Mouse (Mus musculus) left cerebral cortex, adult 2 months (tissue): ENCODE results near the gene Gramd4. TPM values are rescaled to one million over a fixed set of nuclear protein-coding genes. Genes with fewer than 3 reads are reported as not detected.
A peak's percentile ranks its signal among the peaks of the same experiment; 100 is the strongest.

ENCODE experiments used
- DNase-seq, 2 experiments: peaks; one replicate each; pipeline ENCODE4 v3.0.0; 2021 to 2022; ENCODE audit warnings: low spot score in 2 of 2, mixed read lengths in 1 of 2; ENCODE audit errors: extremely low spot score in 1 of 2
- H3K27ac ChIP-seq: fragments of 200-600 bp; 2 replicates; pipeline ENCODE4 v1.8.1; 2022
- H3K4me3 ChIP-seq: fragments of 200-600 bp; 2 replicates; pipeline ENCODE4 v1.8.1; 2022
- CTCF ChIP-seq: fragments of 200-600 bp; IDR thresholded peaks from 2 replicates; pipeline ENCODE4 v1.8.1; 2022; ENCODE audit warnings: antibody characterized with exemption, mild to moderate bottlenecking, moderate library complexity
- intact Hi-C: fragments of 180-260 bp; cut with DNase I; formaldehyde crosslinking; loops from one replicate; pipeline ENCODE4 v1.15.1; 2025
- total RNA-seq, 2 experiments: library from RNA; stranded (reverse); gene quantifications; 2 replicates each; pipeline ENCODE4 v1.2.3; 2021

Gene Gramd4
- total RNA-seq, 2 experiments from 2014 or later: 46.2 to 51.7 TPM

DNA sequence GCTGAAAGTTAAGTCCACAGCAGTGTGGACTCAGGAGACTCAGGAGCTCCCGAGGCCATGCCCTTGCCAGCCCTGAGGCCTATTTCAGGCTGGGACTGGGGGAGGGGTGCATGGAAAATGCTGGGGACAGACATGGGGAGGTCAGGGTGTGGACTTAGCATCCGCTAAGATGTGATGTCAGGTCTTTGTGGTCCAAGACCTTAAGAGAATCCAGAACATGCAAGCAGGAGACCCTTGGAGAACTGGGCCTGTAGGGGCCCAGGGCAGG lies 18.5 kb downstream of the Gramd4 start:
- intact Hi-C loops: no loop called here
- no peak for DNase-seq
- no peak overlapping the region for H3K4me3 ChIP-seq
- no peak overlapping the region for H3K27ac ChIP-seq
- no peak for TF ChIP-seq CTCF

- no peak for TF ChIP-seq CTCF
- DNase-seq: no peak
- intact Hi-C loops: no loop called here
- H3K27ac ChIP-seq: no peak overlapping the region
- no peak overlapping the region for H3K4me3 ChIP-seq
These were observed 18.9 kb downstream of the Gramd4 start for GRCm38 (mm10) chr15:86076378-86076777.

DNA sequence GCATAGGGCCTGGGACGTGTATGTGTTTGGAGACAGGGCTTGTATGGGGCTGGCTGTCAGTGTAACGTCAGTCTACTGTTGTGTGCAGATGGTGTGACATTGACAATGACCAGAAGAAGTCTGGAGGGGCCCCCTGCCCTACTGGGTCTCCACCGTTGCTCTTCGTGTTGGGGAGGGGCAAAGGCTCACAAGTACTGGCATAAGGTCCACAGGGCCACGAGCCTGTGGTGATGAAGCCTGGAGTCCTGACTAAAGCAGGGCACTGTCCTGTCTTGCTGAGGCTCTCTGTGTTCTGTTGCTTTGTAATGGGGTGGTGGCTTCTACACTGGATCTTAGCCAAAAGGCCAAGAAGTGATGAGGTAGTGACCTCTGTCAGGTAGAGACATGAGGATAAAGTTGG lies 20.4 kb downstream of the Gramd4 start:
- no peak for DNase-seq
- Histone ChIP-seq H3K27ac (no peak overlapping the region), H3K4me3 (no peak overlapping the region)
- intact Hi-C loops: no loop called here
- TF ChIP-seq CTCF: no peak

DNA sequence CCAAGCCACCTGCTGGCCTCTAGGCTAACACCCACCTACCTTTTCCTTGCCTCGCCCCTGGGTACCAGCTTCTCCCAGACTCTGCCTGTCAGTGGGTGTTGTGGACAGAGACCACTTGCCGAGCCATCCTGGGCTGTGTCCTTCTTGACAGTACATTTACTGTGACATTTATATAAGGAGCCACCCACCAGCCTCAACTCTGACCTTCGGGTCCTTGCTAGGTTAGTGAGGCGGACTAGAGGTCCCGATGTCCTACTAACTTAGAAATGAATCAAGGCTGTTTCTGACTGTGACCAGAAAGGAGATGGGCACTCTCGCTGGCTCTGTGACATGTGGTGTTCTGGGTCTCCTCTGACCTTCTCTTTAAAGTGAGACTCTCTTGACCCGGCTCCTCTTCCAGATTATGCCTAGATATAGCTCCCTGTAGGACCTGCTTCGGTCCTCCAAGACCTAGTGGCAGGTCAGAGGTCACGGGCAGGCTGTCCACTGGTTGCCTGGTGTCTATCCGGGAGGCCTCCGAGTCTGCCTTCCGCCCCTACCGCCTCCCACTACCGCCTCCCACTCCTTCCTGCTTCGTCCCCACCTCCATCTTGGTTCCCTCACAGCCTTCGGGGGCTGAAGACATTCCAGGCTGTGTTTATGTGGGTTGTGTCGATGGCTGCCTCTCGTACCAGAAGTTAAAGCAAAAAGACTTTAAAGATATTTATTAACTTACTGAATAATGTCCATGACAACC lies 21.2 kb downstream of the Gramd4 start:
- Histone ChIP-seq H3K27ac (no peak overlapping the region; the same call in 1 of the 2 replicates), H3K4me3 (no peak overlapping the region)
- no peak for DNase-seq
- intact Hi-C loops: no loop called here
- TF ChIP-seq CTCF: no peak

DNA sequence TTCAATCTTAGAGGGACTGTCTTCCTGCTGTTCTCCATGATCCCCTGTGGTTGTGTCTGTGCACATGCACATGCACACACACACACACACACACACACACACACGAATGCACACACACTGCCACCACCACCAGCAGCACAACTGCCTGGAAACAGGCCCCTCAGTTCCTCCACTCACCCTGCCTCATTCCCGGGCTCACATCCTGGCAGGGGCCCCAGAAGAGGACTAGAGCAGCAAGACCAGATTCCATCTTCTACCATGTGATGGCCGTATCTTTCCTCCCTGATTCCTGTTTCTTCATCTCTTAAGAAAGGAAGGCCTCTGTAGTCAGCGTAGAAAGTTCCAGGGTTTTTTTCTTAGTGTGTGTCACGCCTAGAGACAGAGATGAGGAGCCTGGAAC lies 22.0 kb downstream of the Gramd4 start:
- intact Hi-C loops: no loop called here
- TF ChIP-seq CTCF: no peak
- Histone ChIP-seq H3K27ac (0 out of 2 replicates have a peak overlapping the region, but pooled peaks have one; percentile 11), H3K4me3 (no peak overlapping the region)
- DNase-seq: no peak

DNA sequence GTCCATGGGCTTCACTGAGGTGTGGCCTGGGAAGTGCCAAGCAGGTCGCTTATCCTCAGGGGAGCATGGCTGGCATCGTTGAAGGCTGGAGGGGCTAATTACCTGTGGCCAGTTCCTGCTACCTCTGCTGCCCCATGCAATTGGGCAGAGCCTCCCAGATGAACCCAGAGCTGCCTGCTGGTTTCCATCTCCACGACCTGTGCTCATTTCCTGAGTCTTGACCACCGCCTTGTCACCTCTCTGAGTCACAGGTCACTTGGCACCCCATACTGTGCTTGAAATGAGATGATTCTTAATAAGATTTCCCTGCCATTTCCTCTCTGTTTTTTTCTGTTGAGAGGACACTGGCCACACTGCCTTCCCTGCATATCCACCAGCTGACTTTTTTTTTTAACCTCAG lies 22.4 kb downstream of the Gramd4 start:
- 0 out of 2 replicates have a peak overlapping the region, but pooled peaks have one; percentile 11 for H3K27ac ChIP-seq
- no peak for DNase-seq
- intact Hi-C loops: no loop called here
- TF ChIP-seq CTCF: no peak
- H3K4me3 ChIP-seq: no peak overlapping the region

DNA sequence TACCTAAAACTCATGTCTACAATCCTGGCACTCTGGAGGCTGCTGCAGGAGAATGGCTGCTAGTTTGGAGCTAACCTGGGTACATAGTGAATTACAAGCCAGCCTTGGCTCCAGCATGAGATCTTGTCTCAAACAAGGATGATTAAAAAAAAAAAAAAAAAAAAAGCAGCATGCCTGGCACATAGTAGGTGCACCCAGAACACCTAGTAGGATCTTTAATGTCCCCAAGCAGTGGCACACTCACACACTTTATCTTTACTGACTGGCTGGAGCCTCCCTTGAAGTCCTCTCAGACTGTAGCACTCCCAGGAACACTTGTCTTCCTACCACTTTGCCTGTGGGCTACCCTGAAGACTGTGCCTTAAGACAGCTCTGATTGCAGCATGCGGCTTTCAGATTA lies 22.9 kb downstream of the Gramd4 start:
- intact Hi-C loops: no loop called here
- no peak for TF ChIP-seq CTCF
- Histone ChIP-seq H3K4me3 (no peak overlapping the region), H3K27ac (no peak overlapping the region)
- no peak for DNase-seq

- TF ChIP-seq CTCF: no peak
- DNase-seq: no peak
- H3K27ac ChIP-seq: peak overlapping the region; percentile 71
- H3K4me3 ChIP-seq: no peak overlapping the region
- intact Hi-C loops: loop anchor here (2.0 kb wide), 1 partner anchor 23 kb away; no protein-coding TSS in a partner anchor
These were observed 24.2 kb downstream of the Gramd4 start for GRCm38 (mm10) chr15:86081654-86082053.

- intact Hi-C loops: loop anchor here (2.0 kb wide), 1 partner anchor 24 kb away; no protein-coding TSS in a partner anchor
- peak in 1 of 2 experiments; percentile 45 for DNase-seq
- no peak for TF ChIP-seq CTCF
- no peak overlapping the region for H3K4me3 ChIP-seq
- peak overlapping the region; percentile 71 for H3K27ac ChIP-seq
These were observed 25.1 kb downstream of the Gramd4 start for GRCm38 (mm10) chr15:86082551-86082961.

DNA sequence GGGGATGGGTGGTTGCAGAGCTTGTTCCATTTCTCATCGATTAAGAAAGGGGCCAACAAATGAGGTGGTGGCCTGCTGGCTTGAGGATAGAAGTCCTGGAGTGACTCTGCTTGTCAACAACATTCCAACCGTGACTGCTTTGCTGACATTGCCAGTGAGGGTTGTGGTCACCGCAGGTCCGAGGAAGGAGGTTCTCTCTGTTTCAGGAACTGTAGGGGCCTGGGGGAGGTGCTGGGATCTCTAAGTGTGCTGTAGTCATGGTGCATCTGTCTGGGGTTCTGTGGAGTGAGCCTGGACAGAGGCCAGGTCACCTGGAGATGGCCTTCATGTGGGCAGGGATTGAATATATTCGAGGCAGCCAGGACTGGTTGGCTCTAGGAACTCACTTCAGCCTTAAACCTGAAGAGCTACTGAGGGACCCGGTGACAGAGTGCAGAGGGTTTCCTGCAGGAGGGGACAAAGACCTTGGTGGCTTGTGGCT lies 25.8 kb downstream of the Gramd4 start:
- Histone ChIP-seq H3K27ac (peak overlapping the region; percentile 71), H3K4me3 (no peak overlapping the region)
- intact Hi-C loops: loop anchor here (2.0 kb wide), 1 partner anchor 24 kb away; no protein-coding TSS in a partner anchor
- no peak for DNase-seq
- no peak for TF ChIP-seq CTCF

DNA sequence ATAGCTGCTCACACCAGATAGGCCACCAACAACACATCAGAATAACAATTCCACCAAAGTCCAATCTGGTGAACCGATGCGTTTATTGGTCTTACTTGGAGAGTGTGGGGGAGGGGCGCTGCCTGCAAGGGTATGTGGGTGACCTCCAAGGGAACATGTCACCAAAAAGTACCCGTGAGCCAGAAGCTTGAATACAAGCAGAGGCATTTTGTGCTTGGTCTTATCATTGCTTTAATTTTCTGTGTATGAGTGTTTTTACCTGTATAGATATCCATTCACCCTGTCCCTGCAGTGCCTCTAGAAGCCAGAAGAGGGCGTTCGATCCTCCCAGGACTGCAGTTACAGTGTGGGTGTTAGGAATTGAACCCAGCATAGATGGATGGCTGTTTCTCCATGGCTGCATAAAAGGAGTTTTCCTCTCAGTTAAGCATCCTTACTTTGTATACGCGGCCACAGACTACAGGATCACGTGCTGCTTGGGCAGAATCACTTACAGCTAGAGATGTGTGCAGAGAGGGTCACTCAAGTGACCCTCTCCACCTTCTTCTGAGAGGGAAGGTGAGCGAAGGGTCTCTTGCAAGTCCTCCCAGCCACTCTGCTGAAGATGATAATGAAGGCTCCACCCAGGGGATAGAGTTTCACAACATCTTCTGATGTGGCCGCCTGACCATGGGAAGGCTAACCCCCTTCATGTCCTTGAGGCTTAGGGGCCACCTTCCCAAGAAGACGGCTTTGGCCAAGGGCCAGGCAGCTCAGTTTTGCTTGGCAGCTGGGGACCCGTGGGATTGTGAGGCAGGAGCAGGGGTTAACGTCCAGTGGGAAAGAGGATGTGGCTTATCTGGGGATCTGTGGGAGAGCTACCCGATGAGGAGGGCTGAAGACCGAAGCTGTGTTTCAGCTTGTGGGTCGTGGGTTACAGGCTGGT lies 28.1 kb downstream of the Gramd4 start:
- intact Hi-C loops: loop anchor here (5.0 kb wide), 1 partner anchor 37 kb away; no protein-coding TSS in a partner anchor
- Histone ChIP-seq H3K4me3 (no peak overlapping the region), H3K27ac (peak overlapping the region; percentile 69)
- no peak for DNase-seq
- TF ChIP-seq CTCF: peak; percentile 69

DNA sequence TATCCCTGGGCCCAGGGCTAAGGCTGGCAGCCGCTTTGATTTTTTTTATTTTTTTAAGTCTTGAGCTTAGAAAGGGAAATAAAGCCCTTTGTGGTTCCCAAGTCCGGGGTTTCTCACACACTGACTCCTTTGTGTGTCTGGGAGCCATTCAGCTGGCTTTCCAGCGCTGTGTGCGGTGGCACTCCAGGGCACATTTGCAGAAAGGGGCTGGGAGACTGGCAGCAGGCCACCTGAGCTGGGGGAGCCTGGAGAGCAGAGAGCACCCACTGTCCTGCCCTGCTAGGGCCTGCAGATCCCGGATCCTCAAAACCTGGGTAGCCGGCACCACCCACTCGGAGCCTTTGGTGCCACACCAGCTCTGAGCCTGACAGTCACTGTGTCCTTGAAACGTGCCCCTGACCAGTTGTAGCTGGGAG lies 28.8 kb downstream of the Gramd4 start:
- DNase-seq: peak; percentile 44 to 65
- H3K27ac ChIP-seq: peak overlapping the region; percentile 69
- H3K4me3 ChIP-seq: no peak overlapping the region
- intact Hi-C loops: loop anchor here (5.0 kb wide), 1 partner anchor 36 kb away; no protein-coding TSS in a partner anchor
- TF ChIP-seq CTCF: no peak
